Mouse (Mus musculus): ENCODE data around the gene Zfp28. TPM values are rescaled to one million over a fixed set of nuclear protein-coding genes. Genes with fewer than 3 reads are reported as not detected.
A peak's percentile ranks its signal among the peaks of the same experiment; 100 is the strongest.

Zfp28 gene
- polyA plus RNA-seq, 1 experiment from 2014 or later, result 9.6 TPM

DNA sequence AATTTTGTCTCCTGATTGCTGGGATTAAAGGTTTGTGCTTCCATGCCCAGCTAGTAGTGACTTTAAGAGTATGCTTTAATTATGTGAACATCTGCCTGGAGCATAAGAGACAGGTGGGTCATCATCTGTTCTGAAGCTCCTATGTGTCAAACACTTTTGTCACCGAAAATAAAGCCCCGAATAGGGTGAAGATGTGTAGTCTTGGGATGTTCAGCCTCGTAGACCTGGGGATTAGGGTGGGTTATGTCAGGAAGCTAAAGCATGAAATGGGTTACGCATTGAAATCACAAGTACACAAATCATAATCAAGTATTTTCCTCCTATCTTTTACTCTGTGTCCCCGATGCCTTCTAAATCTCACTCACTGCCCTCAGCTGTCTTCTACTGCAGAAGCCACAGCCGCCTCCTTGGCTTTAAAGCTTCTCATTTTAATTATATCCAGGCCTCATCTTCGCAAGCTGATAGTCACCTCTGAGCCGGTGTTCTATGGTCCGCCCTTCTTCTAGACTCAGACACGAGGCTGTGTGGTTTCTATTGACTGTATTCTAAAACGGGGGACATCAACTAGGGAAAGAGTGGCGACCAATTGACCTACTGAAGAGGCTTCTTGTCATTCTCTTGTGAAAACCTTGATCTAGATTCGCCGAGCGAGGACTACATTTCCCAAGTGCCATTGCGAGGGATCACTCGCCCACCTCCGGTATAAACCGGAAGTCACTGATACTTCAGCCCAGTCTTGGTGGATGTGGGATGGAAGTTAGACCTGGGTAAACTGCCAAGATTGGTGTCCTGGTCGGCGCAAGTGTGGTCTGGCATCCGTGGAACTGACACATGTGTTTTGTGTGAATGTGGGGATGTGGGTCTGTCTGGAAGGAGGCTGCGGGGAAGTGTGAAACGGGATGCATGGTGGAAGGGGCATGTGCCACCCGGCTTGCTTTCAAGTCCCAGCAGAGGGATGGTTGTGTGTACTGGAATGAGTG lies 15.2 kb downstream of the Zfp28 start, which contains the start of gene Smim17:
Smim17 (plus strand) TSS at position 720 of the 980 bp plus-strand sequence.
- H3K4me1 ChIP-seq (ENCODE audit: insufficient read depth), result no peaks in the 10 kb centered on the region
- H3K36me3 ChIP-seq (ENCODE audit: insufficient read depth), result peaks cover 11% of the 10 kb centered on the region; the same call in 1 of the 2 replicates
- peak within 1 kb of the TSS; percentile 71 for H3K4me2 ChIP-seq
- ATAC-seq (ENCODE audit: insufficient read depth) (peak; percentile 91), DNase-seq (peak; percentile 78)
- no peak within 1 kb of the TSS for H3K27ac ChIP-seq (ENCODE audit: low read depth)
- 25% methylated on average over 25 of the region's 25 CpGs for WGBS
- H3K4me3 ChIP-seq (ENCODE audit: low read depth, low read length), result peak within 1 kb of the TSS; percentile 48
- no peaks in the 10 kb centered on the region for H3K27me3 ChIP-seq (ENCODE audit: insufficient read depth, low read length)
- peak within 1 kb of the TSS; percentile 49 for H3K9ac ChIP-seq
- no peaks in the 10 kb centered on the region for H3K9me3 ChIP-seq (ENCODE audit: low read depth, low read length)
- TF ChIP-seq CTCF (IDR thresholded peaks at IDR 0.05; ENCODE audit: low read depth), result no peak

DNA sequence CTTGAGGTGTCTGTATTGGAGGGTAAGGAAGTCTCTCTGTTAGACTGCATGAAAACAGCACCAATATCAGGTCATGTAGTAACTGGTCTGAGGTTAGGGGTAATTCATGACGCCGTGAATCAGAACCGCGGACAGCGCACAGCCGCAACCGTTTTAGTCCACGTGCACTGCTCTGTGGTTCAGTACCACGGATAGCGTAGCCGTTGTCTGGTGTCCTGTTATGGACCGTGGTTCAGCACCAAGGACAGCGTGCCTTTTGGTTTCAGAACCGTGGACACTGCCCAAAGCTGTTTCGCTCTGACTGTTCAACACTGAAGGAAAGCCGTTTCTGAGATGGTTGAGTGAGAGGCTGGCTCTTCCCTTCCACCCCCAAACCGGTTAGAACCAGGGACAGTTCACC lies 26.9 kb downstream of the Zfp28 start, which contains the start of gene Gm20715:
Gm20715 (plus strand) TSS at position 235 of the 400 bp plus-strand sequence.
- WGBS, result 1% methylated on average over 17 of the region's 17 CpGs
- Histone ChIP-seq H3K27ac (ENCODE audit: low read depth) (no peak within 1 kb of the TSS), H3K9ac (no peak within 1 kb of the TSS), H3K4me3 (ENCODE audit: low read depth, low read length) (no peak within 1 kb of the TSS), H3K36me3 (ENCODE audit: insufficient read depth) (no peaks in the 10 kb centered on the region), H3K4me2 (no peak within 1 kb of the TSS), H3K4me1 (ENCODE audit: insufficient read depth) (no peaks in the 10 kb centered on the region), H3K27me3 (ENCODE audit: insufficient read depth, low read length) (no peaks in the 10 kb centered on the region), H3K9me3 (ENCODE audit: low read depth, low read length) (no peaks in the 10 kb centered on the region)
- ATAC-seq (ENCODE audit: insufficient read depth), result peak; percentile 96
- DNase-seq, result peak; percentile 100
- TF ChIP-seq CTCF (IDR thresholded peaks at IDR 0.05; ENCODE audit: low read depth), result 0 out of 2 replicates have a peak, but pooled peaks have one; percentile 24

DNA sequence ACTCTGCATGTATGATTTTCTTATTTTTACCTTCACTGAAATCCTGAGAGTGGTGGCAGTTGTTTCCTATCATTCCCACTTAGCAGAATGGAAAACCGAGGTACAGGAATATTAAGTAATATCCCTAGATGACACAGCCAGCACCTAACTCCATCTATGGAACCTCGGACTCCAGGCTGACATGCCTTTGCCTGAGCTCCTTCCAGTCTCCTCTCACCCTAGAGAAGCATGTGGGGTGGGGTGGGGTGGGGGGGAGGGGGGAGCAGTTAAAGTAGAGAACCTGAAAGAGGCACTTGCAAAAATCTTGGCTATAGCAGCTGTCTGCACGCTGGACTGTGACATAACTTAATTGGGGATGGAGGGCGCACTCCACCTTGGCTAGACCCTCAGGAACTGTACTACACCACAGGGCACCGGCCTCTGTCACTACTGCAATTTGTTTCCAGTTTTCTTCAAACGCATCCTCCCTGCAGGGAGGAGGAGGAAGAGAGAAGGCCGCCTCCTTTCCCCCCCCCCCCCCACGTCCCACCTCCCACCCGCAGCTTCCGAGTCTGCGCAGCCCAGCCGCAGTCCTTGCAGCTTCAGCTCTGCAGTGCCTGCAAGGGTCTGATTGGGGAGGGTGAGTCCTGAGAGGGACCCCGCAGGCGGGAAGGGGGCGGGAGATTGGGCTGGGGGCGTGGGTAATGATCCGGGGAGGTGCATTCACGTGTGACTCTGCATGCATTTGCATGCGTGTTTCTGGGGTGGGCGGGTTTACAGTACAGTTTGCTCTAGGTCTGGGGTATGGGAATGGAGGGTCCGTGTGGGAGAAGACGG lies 31.7 kb downstream of the Zfp28 start:
- WGBS, result 7% methylated on average over 21 of the region's 22 CpGs
- no peak for TF ChIP-seq CTCF (IDR thresholded peaks at IDR 0.05; ENCODE audit: low read depth)
- H3K4me1 ChIP-seq (ENCODE audit: insufficient read depth), result no peaks in the 10 kb centered on the region
- H3K4me2 ChIP-seq, result no peak overlapping the region
- H3K9me3 ChIP-seq (ENCODE audit: low read depth, low read length), result no peaks in the 10 kb centered on the region
- no peak overlapping the region for H3K9ac ChIP-seq
- no peaks in the 10 kb centered on the region for H3K27me3 ChIP-seq (ENCODE audit: insufficient read depth, low read length)
- no peak overlapping the region for H3K27ac ChIP-seq (ENCODE audit: low read depth)
- no peak for DNase-seq
- no peak overlapping the region for H3K4me3 ChIP-seq (ENCODE audit: low read depth, low read length)
- no peak for ATAC-seq (ENCODE audit: insufficient read depth)
- no peaks in the 10 kb centered on the region for H3K36me3 ChIP-seq (ENCODE audit: insufficient read depth)

DNA sequence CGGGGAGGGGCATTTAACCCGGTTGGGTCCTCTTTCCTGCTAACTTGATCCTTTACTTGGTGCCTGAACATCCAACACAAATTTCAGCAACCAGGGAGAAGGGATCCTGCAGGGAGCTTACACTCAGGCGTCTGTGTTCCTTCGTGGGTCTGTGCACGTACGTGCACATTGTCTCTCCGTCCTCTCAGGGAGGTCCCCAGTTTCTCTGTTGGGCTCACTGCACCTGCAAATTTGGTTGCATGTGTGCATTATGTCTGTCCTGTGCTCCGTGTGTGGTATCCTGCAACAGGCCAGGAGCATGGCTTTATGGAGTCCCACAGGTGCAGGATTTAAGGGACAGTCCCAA lies 32.3 kb downstream of the Zfp28 start:
- no peak overlapping the region for H3K4me3 ChIP-seq (ENCODE audit: low read depth, low read length)
- H3K27me3 ChIP-seq (ENCODE audit: insufficient read depth, low read length), result no peaks in the 10 kb centered on the region
- DNase-seq (no peak), ATAC-seq (ENCODE audit: insufficient read depth) (no peak)
- H3K9me3 ChIP-seq (ENCODE audit: low read depth, low read length), result no peaks in the 10 kb centered on the region
- H3K4me2 ChIP-seq, result no peak overlapping the region
- 17% methylated on average over 8 of the region's 8 CpGs for WGBS
- H3K27ac ChIP-seq (ENCODE audit: low read depth), result no peak overlapping the region
- H3K4me1 ChIP-seq (ENCODE audit: insufficient read depth), result no peaks in the 10 kb centered on the region
- no peak for TF ChIP-seq CTCF (IDR thresholded peaks at IDR 0.05; ENCODE audit: low read depth)
- H3K36me3 ChIP-seq (ENCODE audit: insufficient read depth), result no peaks in the 10 kb centered on the region
- H3K9ac ChIP-seq, result no peak overlapping the region

DNA sequence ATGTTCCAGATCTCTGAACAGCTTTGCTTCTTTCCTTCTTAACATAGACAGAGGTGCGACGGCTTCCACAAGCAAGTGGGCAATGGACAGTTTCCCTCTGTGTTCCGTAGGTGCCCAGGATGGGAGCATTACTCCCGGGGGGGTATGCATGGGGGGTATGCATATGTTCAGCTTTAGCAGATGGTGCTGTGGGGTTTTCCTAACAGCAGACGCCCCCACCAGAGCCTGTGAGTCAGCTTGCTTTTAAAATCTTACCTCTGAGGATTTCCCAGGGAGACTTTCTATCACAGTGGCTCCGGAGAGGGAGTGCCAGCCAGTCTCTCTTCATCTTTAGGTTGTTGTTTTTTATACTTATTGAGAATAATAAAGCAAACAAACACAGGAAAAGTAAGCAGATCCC lies 36.8 kb downstream of the Zfp28 start:
- no peak for TF ChIP-seq CTCF (IDR thresholded peaks at IDR 0.05; ENCODE audit: low read depth)
- H3K4me2 ChIP-seq, result no peak overlapping the region
- no peak for ATAC-seq (ENCODE audit: insufficient read depth)

DNA sequence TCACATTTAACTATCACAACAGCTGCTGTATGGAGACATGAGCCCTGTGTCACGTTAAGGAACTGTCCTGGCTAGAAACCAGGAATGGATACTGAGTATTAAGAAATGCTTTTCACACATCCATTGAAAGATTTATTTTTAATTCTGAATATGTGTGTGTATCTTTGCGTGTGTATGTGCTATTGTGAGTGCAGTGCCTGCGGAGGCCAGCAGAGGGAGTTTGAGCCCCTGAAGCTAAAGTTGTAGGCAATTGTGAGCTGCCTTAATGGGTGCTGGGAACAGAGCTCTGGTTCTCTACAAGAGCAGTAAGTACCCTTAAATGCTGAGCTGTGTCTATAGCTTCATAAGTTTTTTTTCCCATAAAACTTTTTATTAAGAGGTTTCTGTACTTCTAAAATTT lies 46.3 kb downstream of the Zfp28 start:
- no peak for ATAC-seq (ENCODE audit: insufficient read depth)
- no peaks in the 10 kb centered on the region for H3K9me3 ChIP-seq (ENCODE audit: low read depth, low read length)
- no peaks in the 10 kb centered on the region for H3K27me3 ChIP-seq (ENCODE audit: insufficient read depth, low read length)
- no peaks in the 10 kb centered on the region for H3K4me1 ChIP-seq (ENCODE audit: insufficient read depth)
- H3K4me2 ChIP-seq, result no peak overlapping the region
- TF ChIP-seq CTCF (IDR thresholded peaks at IDR 0.05; ENCODE audit: low read depth), result no peak
- no peaks in the 10 kb centered on the region for H3K36me3 ChIP-seq (ENCODE audit: insufficient read depth)
- no peak overlapping the region for H3K9ac ChIP-seq
- 85% methylated on average over 3 of the region's 3 CpGs for WGBS
- no peak overlapping the region for H3K4me3 ChIP-seq (ENCODE audit: low read depth, low read length)
- no peak for DNase-seq
- H3K27ac ChIP-seq (ENCODE audit: low read depth), result no peak overlapping the region

More for the DNA sequence above, 36.8 kb downstream of the Zfp28 start:
- no peak for DNase-seq
- H3K4me3 ChIP-seq (ENCODE audit: low read depth, low read length), result no peak overlapping the region
- no peak overlapping the region for H3K27ac ChIP-seq (ENCODE audit: low read depth)
- H3K4me1 ChIP-seq (ENCODE audit: insufficient read depth), result no peaks in the 10 kb centered on the region
- no peaks in the 10 kb centered on the region for H3K27me3 ChIP-seq (ENCODE audit: insufficient read depth, low read length)
- H3K9ac ChIP-seq, result no peak overlapping the region
- H3K36me3 ChIP-seq (ENCODE audit: insufficient read depth), result no peaks in the 10 kb centered on the region
- WGBS, result 81% methylated on average over 6 of the region's 6 CpGs
- H3K9me3 ChIP-seq (ENCODE audit: low read depth, low read length), result no peaks in the 10 kb centered on the region

DNA sequence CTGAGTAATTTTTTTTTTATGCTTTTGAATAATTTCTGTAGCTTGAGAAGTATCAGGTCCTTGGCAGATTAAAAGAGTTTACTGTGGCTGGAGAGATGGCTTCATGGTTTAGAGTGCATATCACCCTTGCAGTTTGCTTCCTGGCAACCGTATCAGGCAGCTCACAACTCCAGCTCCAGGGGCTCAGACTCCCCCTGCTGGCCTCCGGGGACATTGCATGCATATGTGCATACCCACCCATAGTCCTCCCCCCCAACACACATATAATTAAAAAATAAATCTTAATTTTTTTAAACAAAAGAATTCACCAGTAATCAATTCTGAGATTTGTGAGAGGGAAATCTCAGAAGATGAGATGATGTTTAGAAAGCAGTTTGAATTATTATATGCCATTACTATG lies 47.2 kb downstream of the Zfp28 start:
- ATAC-seq (ENCODE audit: insufficient read depth) (no peak), DNase-seq (peak; percentile 31)
- Histone ChIP-seq H3K9ac (no peak overlapping the region), H3K4me2 (no peak overlapping the region), H3K4me3 (ENCODE audit: low read depth, low read length) (no peak overlapping the region), H3K4me1 (ENCODE audit: insufficient read depth) (no peaks in the 10 kb centered on the region), H3K36me3 (ENCODE audit: insufficient read depth) (no peaks in the 10 kb centered on the region), H3K9me3 (ENCODE audit: low read depth, low read length) (no peaks in the 10 kb centered on the region), H3K27ac (ENCODE audit: low read depth) (no peak overlapping the region), H3K27me3 (ENCODE audit: insufficient read depth, low read length) (no peaks in the 10 kb centered on the region)
- TF ChIP-seq CTCF (IDR thresholded peaks at IDR 0.05; ENCODE audit: low read depth), result peak; percentile 60
- 38% methylated on average over 2 of the region's 2 CpGs for WGBS

All from lung, embryonic 14.5 days (tissue).